In the genomic region with DNA sequence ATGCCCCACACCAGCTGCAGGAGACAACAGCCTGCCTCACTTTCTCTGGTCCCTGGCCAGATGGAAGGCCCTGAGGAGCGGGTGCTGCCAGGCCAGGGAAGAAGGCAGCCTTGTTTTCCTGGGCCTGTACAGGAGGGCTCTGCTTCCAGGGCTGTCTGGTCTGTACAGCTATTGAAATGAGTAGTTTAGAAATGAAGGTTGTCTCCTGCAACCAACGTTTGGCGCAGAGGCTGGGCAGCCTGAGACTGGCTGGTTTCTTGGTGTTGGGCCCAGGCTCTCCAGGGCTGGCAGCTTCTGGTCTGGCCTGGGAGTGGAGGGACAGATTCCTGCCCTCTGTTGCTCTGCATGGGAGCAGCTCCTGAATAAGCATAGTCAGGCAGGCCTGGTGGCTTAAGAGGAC, we compare ENCODE assay signal across 7 mouse cellular contexts.
A peak's percentile ranks its signal among the peaks of the same experiment; 100 is the strongest.
DNase-seq lines count a peak whose midpoint lies in the region; ATAC-seq lines count a peak whose summit lies in the region.

No protein-coding gene starts in this region.

- peak; percentile 65 for ATAC-seq in cerebellum, adult (ENCODE audit: insufficient number of reproducible peaks, low FRiP score, low TSS enrichment)

- DNase-seq in heart, adult 8-10 months (ENCODE audit: low spot score): peak; percentile 20
- no peak for DNase-seq in heart, postnatal 4 days
- peak; percentile 69 to 72 for DNase-seq in cerebellum, postnatal 14 days
- peak; percentile 50 for DNase-seq in left cerebral cortex, adult 11 months (ENCODE audit: low spot score)
- no peak for DNase-seq in urinary bladder, adult 2 months (ENCODE audit: low spot score)
- DNase-seq in kidney, postnatal 25 days: no peak

Comparison
In these comparisons a context has a peak if more than half of its experiments do, and no peak if none do; other contexts are left out.
1. DNase-seq: peak in heart, adult 8-10 months (single experiment), cerebellum, postnatal 14 days (2 of 2) and left cerebral cortex, adult 11 months (single experiment); none in heart, postnatal 4 days (single experiment), urinary bladder, adult 2 months (single experiment) and kidney, postnatal 25 days (0 of 2).